Mouse (Mus musculus) embryonic facial prominence, embryonic 11.5 days (tissue): ENCODE results near the gene Sdk2. TPM values are rescaled to one million over a fixed set of nuclear protein-coding genes. Genes with fewer than 3 reads are reported as not detected.

Source experiments
- ATAC-seq: fragments of 200-750 bp; cut with Nextera tagmentation; replicated peaks from 2 replicates; pipeline ENCODE4 v1.8.0; 2017; ENCODE audit warnings: low read depth; ENCODE audit not compliant: insufficient number of reproducible peaks, low FRiP score, low TSS enrichment
- DNase-seq: peaks from one replicate; pipeline ENCODE4 v3.0.0-alpha.2; 2015; ENCODE audit warnings: low spot score
- H3K27ac ChIP-seq: fragments of 300-500 bp; sonication (generic); replicated peaks from 2 replicates; pipeline ENCODE4 v1.5.1; 2014; ENCODE audit warnings: mild to moderate bottlenecking, low read depth, low read length, control low read depth
- H3K27me3 ChIP-seq: fragments of 300-500 bp; sonication (generic); 2 replicates; pipeline ENCODE4 v1.6.1; 2014; ENCODE audit warnings: mild to moderate bottlenecking, low read length, moderate library complexity, mixed read lengths; ENCODE audit not compliant: control insufficient read depth, insufficient read depth
- H3K36me3 ChIP-seq: fragments of 300-500 bp; sonication (generic); replicated peaks from 2 replicates; pipeline ENCODE4 v1.6.1; 2014; ENCODE audit warnings: low read depth, mild to moderate bottlenecking, low read length, moderate library complexity, mixed read lengths; ENCODE audit not compliant: control insufficient read depth, insufficient read depth
- H3K4me1 ChIP-seq: fragments of 300-500 bp; sonication (generic); 2 replicates; pipeline ENCODE4 v1.6.1; 2014; ENCODE audit warnings: low read length, mixed read lengths; ENCODE audit not compliant: control insufficient read depth, insufficient read depth
- H3K4me2 ChIP-seq: fragments of 300-500 bp; sonication (generic); 2 replicates; pipeline ENCODE4 v1.6.1; 2014; ENCODE audit warnings: low read depth, mild to moderate bottlenecking, control low read depth, low read length, moderate library complexity
- H3K4me3 ChIP-seq: fragments of 300-500 bp; sonication (generic); 2 replicates; pipeline ENCODE4 v1.5.1; 2014; ENCODE audit warnings: low read depth, low read length, control low read depth
- H3K9ac ChIP-seq: fragments of 300-500 bp; sonication (generic); replicated peaks from 2 replicates; pipeline ENCODE4 v1.6.1; 2014; ENCODE audit warnings: mild to moderate bottlenecking, control low read depth, low read length
- H3K9me3 ChIP-seq: fragments of 300-500 bp; sonication (generic); replicated peaks from 2 replicates; pipeline ENCODE4 v1.6.1; 2016; ENCODE audit warnings: mild to moderate bottlenecking, low read length, inconsistent platforms, mixed read lengths; ENCODE audit not compliant: control insufficient read depth
- WGBS: fragments of 180-500 bp; shearing (Covaris S2); extraction: QIAGEN DNeasy Blood & Tissue Kit; methylation state at CpG from one replicate; pipeline ENCODE4 v1.1.7; 2014; 5-methylcytosine and 5-hydroxymethylcytosine counted together
- polyA plus RNA-seq: library from polyadenylated mRNA; unstranded; fragments of >200 nt; fragmentation: Nextera tagmentation; extraction: Ambion mirVana; gene quantifications from 2 replicates; pipeline ENCODE4 v1.2.1, GENCODE M21; 2014

The Sdk2 gene
- 0.88 and 1.1 TPM in 2 replicates for polyA plus RNA-seq

DNA sequence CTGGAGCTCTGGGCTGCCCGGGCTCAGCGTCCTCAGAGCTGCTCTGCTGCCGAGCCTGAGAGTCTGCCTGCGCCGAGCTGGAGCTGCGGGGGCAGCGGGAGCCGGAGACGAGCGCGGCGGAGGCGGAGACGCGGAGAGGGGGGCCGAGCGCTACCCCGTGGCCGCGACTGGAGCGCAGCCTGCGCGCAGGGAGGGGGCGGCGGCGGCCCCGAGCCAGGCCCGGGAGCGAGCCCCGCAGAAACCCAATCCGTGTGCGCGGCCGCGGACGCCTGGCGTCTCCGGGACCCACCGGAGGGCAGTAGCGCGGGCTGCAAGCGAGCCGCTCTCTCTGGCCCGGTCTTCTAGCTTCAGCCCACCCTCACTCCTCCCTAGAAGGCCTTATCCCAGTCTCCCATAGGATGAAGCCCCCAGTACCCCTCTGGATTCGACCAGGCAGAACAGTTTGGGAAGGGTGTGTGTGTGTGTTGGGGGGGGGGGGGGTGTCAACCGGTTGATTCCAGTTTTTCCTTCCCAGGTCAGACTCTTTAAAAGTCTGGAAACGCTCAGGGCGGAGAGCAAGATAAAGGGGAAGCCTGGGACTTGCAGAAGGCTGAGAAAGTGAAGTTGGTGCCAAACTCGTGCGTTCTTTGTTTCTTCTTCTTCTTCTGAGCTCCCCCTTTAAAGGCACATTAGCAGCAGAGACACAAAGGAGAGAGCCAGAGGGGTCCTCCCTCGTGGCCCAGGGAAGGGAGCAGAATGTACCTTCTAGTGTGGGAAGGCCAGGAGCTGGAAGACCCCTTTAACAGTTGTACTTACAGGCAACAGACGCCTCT, at the start of gene Sdk2:
TSS of gene Sdk2 (minus strand) at position 96 of the 812 bp plus-strand sequence.
- Histone ChIP-seq H3K4me2 (peak within 1 kb of the TSS; percentile 100), H3K27me3 (peaks cover 8% of the 10 kb centered on the region), H3K9me3 (no peaks in the 10 kb centered on the region), H3K9ac (peak within 1 kb of the TSS; percentile 71), H3K4me3 (peak within 1 kb of the TSS; percentile 65), H3K4me1 (peaks cover 17% of the 10 kb centered on the region), H3K27ac (peak within 1 kb of the TSS; percentile 56), H3K36me3 (no peaks in the 10 kb centered on the region)
- ATAC-seq (peak; percentile 77), DNase-seq (peak; percentile 80)
- 1% methylated on average over 46 of the region's 52 CpGs for WGBS

DNA sequence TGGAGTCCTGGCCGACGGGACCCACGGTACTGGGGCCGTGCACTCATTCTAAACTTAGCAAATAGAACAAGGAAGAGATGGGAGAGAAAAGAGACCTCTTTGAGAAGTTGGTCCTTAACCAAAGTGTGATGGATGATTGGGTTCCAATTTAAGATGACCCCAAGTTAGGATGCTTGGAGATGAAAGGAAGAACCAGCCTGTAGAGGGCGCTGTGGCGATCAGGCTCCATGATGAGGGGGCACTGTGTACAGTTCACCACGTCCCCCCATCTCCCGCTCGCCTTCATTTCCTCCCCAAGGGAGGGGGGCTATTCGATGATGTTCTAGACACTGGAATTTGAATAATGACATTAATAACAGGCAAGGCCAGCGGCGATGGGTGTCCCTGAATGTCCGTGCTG, 48.2 kb upstream of the Sdk2 start:
- Histone ChIP-seq H3K36me3 (no peaks in the 10 kb centered on the region), H3K4me3 (no peak overlapping the region), H3K27me3 (no peaks in the 10 kb centered on the region), H3K4me2 (no peak overlapping the region), H3K9ac (no peak overlapping the region), H3K4me1 (no peaks in the 10 kb centered on the region), H3K9me3 (no peaks in the 10 kb centered on the region), H3K27ac (no peak overlapping the region)
- ATAC-seq (no peak), DNase-seq (no peak)
- WGBS, result 79% methylated on average over 13 of the region's 13 CpGs

DNA sequence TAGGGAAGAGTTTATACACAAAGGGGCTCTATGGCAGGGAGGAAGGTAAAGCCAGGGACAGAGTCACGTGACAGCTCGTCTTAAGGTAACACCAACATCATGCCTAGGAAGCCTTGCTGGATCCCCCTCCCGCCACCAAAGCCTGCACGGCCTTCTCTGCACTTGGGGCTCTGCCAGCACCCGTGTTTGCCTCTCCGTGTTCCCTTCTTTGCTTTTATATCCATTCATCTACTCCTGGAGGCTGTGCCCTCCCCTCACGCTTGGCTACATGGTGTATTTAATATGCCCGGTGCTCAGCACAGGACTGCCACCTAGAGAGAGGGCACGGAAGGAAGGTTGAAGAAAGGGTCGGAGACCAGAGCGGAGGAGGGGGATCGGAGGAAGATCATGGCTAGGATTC, 47.8 kb upstream of the Sdk2 start:
- H3K4me3 ChIP-seq, result no peak overlapping the region
- H3K4me1 ChIP-seq, result no peaks in the 10 kb centered on the region
- ATAC-seq (no peak), DNase-seq (no peak)
- no peak overlapping the region for H3K27ac ChIP-seq
- H3K9me3 ChIP-seq, result no peaks in the 10 kb centered on the region
- H3K27me3 ChIP-seq, result no peaks in the 10 kb centered on the region
- no peak overlapping the region for H3K4me2 ChIP-seq
- 74% methylated on average over 12 of the region's 12 CpGs for WGBS
- H3K36me3 ChIP-seq, result no peaks in the 10 kb centered on the region
- no peak overlapping the region for H3K9ac ChIP-seq

DNA sequence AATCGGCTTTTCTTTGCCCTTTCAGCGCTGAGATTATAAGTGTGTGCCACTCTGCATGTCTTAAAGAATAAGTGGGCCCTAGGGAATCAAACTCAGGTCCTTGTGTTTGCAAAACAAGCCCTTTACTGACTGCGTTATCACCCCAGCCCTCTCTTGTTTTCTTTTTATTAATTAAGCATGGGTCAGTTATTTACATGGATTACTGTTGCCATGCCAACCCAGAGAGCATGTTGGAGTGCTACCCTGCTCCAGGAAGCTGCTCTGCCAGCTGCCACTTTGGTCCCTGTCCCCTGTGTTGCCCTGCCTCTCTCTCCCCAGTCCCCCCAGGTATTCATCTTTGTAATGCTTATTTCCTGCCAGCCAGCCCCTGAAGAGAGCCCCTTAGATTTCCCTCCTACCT, 44.0 kb upstream of the Sdk2 start:
- Histone ChIP-seq H3K4me3 (no peak overlapping the region), H3K9ac (no peak overlapping the region), H3K4me2 (no peak overlapping the region), H3K27me3 (no peaks in the 10 kb centered on the region), H3K4me1 (no peaks in the 10 kb centered on the region), H3K36me3 (no peaks in the 10 kb centered on the region), H3K9me3 (no peaks in the 10 kb centered on the region), H3K27ac (no peak overlapping the region)
- DNase-seq, result no peak
- 46% methylated on average over 3 of the region's 3 CpGs for WGBS
- ATAC-seq, result no peak

DNA sequence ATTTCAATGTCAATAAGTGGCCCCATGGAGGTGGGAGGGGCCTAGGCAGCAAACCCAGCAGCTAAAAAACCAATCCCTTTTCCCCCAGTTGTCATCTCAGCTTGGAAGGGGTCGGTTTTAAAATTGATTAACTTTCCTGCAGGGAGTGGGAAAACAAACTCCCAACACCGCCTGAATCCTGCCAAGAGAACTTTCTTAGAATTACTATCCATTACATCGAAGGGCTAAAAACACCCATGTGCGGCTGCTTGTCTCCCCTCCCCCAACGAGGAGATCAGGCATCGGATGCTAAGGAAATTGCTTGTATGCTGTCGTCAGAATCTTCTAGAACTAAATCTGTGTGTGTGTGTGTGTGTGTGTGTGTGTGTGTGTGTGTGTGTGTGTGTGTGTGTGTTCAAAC, 26.8 kb upstream of the Sdk2 start:
- Histone ChIP-seq H3K4me3 (no peak overlapping the region), H3K4me2 (no peak overlapping the region), H3K27ac (no peak overlapping the region), H3K36me3 (no peaks in the 10 kb centered on the region), H3K9ac (no peak overlapping the region), H3K27me3 (no peaks in the 10 kb centered on the region), H3K4me1 (no peaks in the 10 kb centered on the region), H3K9me3 (no peaks in the 10 kb centered on the region)
- 63% methylated on average over 7 of the region's 7 CpGs for WGBS
- ATAC-seq, result no peak
- DNase-seq, result no peak

DNA sequence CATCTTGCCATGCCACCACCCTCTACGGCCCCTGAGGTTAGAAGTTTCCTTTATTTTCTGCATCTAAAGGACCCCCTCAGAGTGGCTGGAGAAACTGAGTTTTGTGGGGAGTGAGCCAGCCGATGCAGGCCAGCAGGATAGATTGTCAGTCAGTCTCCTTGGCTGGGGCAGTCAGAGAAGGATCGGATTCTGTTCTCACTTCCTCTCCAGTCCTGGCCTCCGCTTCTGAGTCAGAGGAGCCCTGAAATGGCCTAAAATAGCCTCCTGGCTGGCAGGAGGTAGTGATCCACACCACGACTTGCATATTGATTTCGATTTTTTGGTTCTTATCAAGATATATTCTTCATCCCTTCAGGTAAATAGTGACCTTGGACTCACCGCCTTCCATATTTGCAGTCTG, 26.3 kb upstream of the Sdk2 start:
- Histone ChIP-seq H3K4me2 (no peak overlapping the region), H3K36me3 (no peaks in the 10 kb centered on the region), H3K27me3 (no peaks in the 10 kb centered on the region), H3K4me3 (no peak overlapping the region), H3K9me3 (no peaks in the 10 kb centered on the region), H3K27ac (no peak overlapping the region), H3K9ac (no peak overlapping the region), H3K4me1 (no peaks in the 10 kb centered on the region)
- DNase-seq, result no peak
- WGBS, result 60% methylated on average over 7 of the region's 7 CpGs
- ATAC-seq, result no peak

DNA sequence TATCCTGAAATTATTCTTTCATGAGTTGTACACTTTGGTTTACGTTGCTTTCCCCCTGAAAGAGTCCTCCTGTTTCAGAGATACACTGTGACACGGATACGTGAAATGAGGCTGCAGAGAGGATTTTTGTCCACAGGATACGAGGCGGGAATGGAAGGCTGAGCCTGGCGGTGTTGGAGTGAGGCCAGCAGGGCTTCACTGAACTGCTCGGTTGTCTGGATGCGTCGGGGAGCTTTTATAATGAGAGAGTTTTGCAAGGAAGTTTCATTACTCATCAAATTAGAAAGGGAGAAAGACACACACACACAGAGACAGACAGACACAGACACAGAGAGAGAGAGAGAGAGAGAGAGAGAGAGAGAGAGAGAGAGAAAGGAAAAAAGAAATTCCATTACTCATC, 13.8 kb upstream of the Sdk2 start:
- H3K27me3 ChIP-seq, result no peaks in the 10 kb centered on the region
- DNase-seq (no peak), ATAC-seq (no peak)
- no peak overlapping the region for H3K4me2 ChIP-seq
- no peaks in the 10 kb centered on the region for H3K9me3 ChIP-seq
- H3K36me3 ChIP-seq, result no peaks in the 10 kb centered on the region
- H3K27ac ChIP-seq, result no peak overlapping the region
- no peaks in the 10 kb centered on the region for H3K4me1 ChIP-seq
- 82% methylated on average over 9 of the region's 9 CpGs for WGBS
- H3K4me3 ChIP-seq, result no peak overlapping the region
- no peak overlapping the region for H3K9ac ChIP-seq

DNA sequence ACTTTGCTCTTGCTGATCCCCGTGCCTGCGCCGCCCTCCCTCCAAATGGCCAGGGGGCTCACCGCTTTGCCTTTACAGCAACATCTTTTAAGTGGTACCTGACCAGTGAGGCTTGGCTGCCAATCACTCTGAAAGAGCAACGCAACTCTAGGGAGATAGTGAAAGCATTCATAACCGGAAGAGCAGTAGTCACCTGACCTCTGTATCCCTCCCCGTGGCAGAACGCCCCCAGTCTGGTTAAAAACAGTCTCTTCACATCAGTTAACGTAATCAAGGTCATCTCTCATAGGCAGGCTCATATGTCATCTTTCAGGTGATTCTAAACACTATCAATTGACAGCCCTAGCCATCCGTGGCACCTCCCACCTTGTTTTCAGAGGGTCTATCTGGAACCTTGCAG, 5.8 kb upstream of the Sdk2 start:
- no peaks in the 10 kb centered on the region for H3K36me3 ChIP-seq
- H3K4me3 ChIP-seq, result no peak overlapping the region
- H3K27ac ChIP-seq, result no peak overlapping the region
- no peak overlapping the region for H3K9ac ChIP-seq
- 0 out of 2 replicates have a peak, but pooled peaks cover 4% of the 10 kb centered on the region for H3K4me1 ChIP-seq
- 77% methylated on average over 10 of the region's 10 CpGs for WGBS
- no peaks in the 10 kb centered on the region for H3K9me3 ChIP-seq
- DNase-seq, result no peak
- no peak overlapping the region for H3K4me2 ChIP-seq
- no peak for ATAC-seq
- H3K27me3 ChIP-seq, result no peaks in the 10 kb centered on the region
